In the genomic region with DNA sequence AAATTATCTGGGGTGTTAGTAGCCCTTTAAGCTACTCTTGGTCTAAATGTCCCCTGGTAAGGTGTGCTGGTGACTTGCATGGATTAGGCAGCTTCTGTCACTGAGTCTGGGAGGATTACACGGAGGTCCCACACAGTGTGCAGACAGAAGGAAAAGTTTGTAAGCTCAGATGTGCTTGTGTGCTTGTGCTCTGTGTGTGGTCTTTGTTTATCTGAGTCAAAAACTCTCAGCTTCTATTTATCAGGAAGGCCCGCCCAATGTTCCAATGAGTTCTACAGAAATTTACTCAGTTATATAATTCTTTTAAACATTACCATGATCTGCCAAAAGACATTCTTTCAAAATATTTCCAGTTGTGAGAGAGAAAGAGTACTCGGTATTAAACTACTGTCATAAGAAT, we compare ENCODE assay signal across 16 mouse cellular contexts.
"Had no signal": no experiment of that assay in that cellular context is flagged by ENCODE, and none has a peak within 500 bp of the region (broad histone marks: within the 10 kb centered on the region; RNA-seq: fewer than 3 reads in every experiment).

No protein-coding gene starts in this region.

- DNase-seq: kidney, adult 11 months; kidney, postnatal 14 days; kidney, postnatal 4 days; left cerebral cortex, postnatal 4 days; liver, embryonic 13.5 days; lung, postnatal 4 days; midbrain, embryonic 14.5 days; right cerebral cortex, postnatal 14 days; spleen, adult 18-20 months; thymus, adult 18-20 months; thymus, postnatal 36 days had no signal

- ATAC-seq: hindbrain, embryonic 16.5 days; intestine, embryonic 15.5 days had no signal

- H3K4me1 ChIP-seq: intestine, embryonic 15.5 days; liver, embryonic 13.5 days had no signal

- H3K27ac ChIP-seq: intestine, embryonic 15.5 days; limb, embryonic 13.5 days; liver, embryonic 13.5 days; lung, embryonic 15.5 days had no signal

- H3K4me2 ChIP-seq: intestine, embryonic 15.5 days; limb, embryonic 13.5 days; liver, embryonic 13.5 days; lung, embryonic 15.5 days; midbrain, embryonic 11.5 days had no signal

- H3K27me3 ChIP-seq: intestine, embryonic 15.5 days; limb, embryonic 13.5 days; liver, embryonic 13.5 days; lung, embryonic 15.5 days had no signal

- H3K36me3 ChIP-seq: intestine, embryonic 15.5 days; limb, embryonic 13.5 days; liver, embryonic 13.5 days; lung, embryonic 15.5 days had no signal

- H3K9me3 ChIP-seq: intestine, embryonic 15.5 days; limb, embryonic 13.5 days; liver, embryonic 13.5 days; lung, embryonic 15.5 days had no signal

- H3K9ac ChIP-seq: intestine, embryonic 15.5 days; limb, embryonic 13.5 days; liver, embryonic 13.5 days; lung, embryonic 15.5 days had no signal

- H3K4me3 ChIP-seq: intestine, embryonic 15.5 days; limb, embryonic 13.5 days; liver, embryonic 13.5 days; lung, embryonic 15.5 days had no signal
